In the genomic region with DNA sequence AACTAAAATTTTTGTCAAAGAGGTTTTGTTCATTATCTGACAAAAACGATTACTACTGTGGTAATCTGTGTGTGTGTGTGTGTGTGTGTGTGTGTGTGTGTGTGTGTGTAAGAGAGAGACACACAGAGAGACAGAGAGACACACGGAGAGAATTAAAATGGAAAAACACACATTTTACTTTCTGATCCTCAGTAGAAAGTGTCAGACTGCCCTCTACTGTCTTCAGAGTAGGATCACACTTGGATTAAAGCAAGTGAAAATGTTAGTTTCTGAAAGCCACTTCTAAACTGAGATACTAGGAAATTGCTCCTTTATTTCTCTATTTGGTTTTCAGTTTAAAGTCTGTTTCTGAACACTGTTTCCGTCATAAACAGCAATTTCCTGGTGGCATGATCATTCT, we compare ENCODE assay signal across 13 mouse cellular contexts. TPM values are rescaled to one million over a fixed set of nuclear protein-coding genes. Genes with fewer than 3 reads are reported as not detected.
A peak's percentile ranks its signal among the peaks of the same experiment; 100 is the strongest.
DNase-seq lines count a peak whose midpoint lies in the region; ATAC-seq and TF ChIP-seq lines count a peak whose summit lies in the region.
"Had no signal": no experiment of that assay in that cellular context is flagged by ENCODE, and none has a peak within 500 bp of the region (broad histone marks: within the 10 kb centered on the region; RNA-seq: fewer than 3 reads in every experiment).

No protein-coding gene starts in this region.

- H3K79me2 ChIP-seq in MEL (ENCODE audit: control insufficient read depth, insufficient read depth, low read length, poor library complexity): no peaks in the 10 kb centered on the region

- WGBS in forebrain, embryonic 12.5 days: 29% methylated on average over 3 of the region's 3 CpGs
- WGBS in forebrain, embryonic 10.5 days: 27% methylated on average over 3 of the region's 3 CpGs
- 38% methylated on average over 3 of the region's 3 CpGs for WGBS in kidney, embryonic 15.5 days

- H3K27ac ChIP-seq in forebrain, embryonic 12.5 days: no peak overlapping the region
- H3K27ac ChIP-seq in forebrain, embryonic 10.5 days: no peak overlapping the region
- no peak overlapping the region for H3K27ac ChIP-seq in MEL (ENCODE audit: control insufficient read depth, low read depth, low read length)
- no peak overlapping the region for H3K27ac ChIP-seq in kidney, embryonic 15.5 days
- H3K27ac ChIP-seq: embryonic facial prominence, embryonic 15.5 days; limb, embryonic 15.5 days had no signal

- no peaks in the 10 kb centered on the region for H3K4me1 ChIP-seq in forebrain, embryonic 12.5 days
- no peaks in the 10 kb centered on the region for H3K4me1 ChIP-seq in forebrain, embryonic 10.5 days
- H3K4me1 ChIP-seq in MEL (ENCODE audit: control insufficient read depth in 1 of 2, insufficient read depth in 2 of 2, low read length in 2 of 2): no peaks in the 10 kb centered on the region
- no peaks in the 10 kb centered on the region for H3K4me1 ChIP-seq in kidney, embryonic 15.5 days
- H3K4me1 ChIP-seq: embryonic facial prominence, embryonic 15.5 days; limb, embryonic 15.5 days had no signal

- H3K36me3 ChIP-seq in forebrain, embryonic 12.5 days (replicated peaks): no peaks in the 10 kb centered on the region
- H3K36me3 ChIP-seq in forebrain, embryonic 10.5 days (replicated peaks): no peaks in the 10 kb centered on the region
- no peaks in the 10 kb centered on the region; a peak in 1 of 4 replicates for H3K36me3 ChIP-seq in MEL (ENCODE audit: control insufficient read depth in 1 of 2, insufficient read depth in 2 of 2, low read length in 2 of 2)
- no peaks in the 10 kb centered on the region for H3K36me3 ChIP-seq in kidney, embryonic 15.5 days
- H3K36me3 ChIP-seq: embryonic facial prominence, embryonic 15.5 days; limb, embryonic 15.5 days had no signal

- no peak for DNase-seq in forebrain, embryonic 10.5 days (ENCODE audit: extremely low spot score, low spot score)
- peak; percentile 1 to 12 for DNase-seq in left cerebral cortex, postnatal 25 days (ENCODE audit: low spot score in 2 of 2)
- DNase-seq in left cerebral cortex, postnatal 4 days: no peak
- DNase-seq in MEL (ENCODE audit: low read depth, low spot score): peak; percentile 83
- DNase-seq in embryo, embryonic 9.5 days (ENCODE audit: extremely low spot score): peak; percentile 1
- DNase-seq: heart, postnatal 4 days had no signal

- H3K9ac ChIP-seq in forebrain, embryonic 12.5 days: no peak overlapping the region
- H3K9ac ChIP-seq in MEL (ENCODE audit: control insufficient read depth, low read depth, low read length, poor library complexity, severe bottlenecking): peak overlapping the region; percentile 60
- no peak overlapping the region for H3K9ac ChIP-seq in kidney, embryonic 15.5 days
- H3K9ac ChIP-seq: embryonic facial prominence, embryonic 15.5 days; limb, embryonic 15.5 days had no signal

- peak; percentile 98 for TF ChIP-seq RAD21 in MEL (IDR thresholded peaks at IDR 0.05; ENCODE audit: low read depth, low read length)

- intact Hi-C loops in left cerebral cortex, postnatal 25 days (cut with DNase I): loop anchor here (2.0 to 5.0 kb wide), 2 partner anchors 1316 to 1660 kb away; no protein-coding TSS in a partner anchor
- intact Hi-C loops in left cerebral cortex, postnatal 4 days (cut with DNase I): loop anchor here (5.0 to 10.0 kb wide), 2 partner anchors 1318 to 1656 kb away; no protein-coding TSS in a partner anchor

- no peak overlapping the region for H3K4me2 ChIP-seq in forebrain, embryonic 12.5 days
- H3K4me2 ChIP-seq in kidney, embryonic 15.5 days: no peak overlapping the region
- H3K4me2 ChIP-seq: embryonic facial prominence, embryonic 15.5 days; limb, embryonic 15.5 days had no signal

- H3K27me3 ChIP-seq in forebrain, embryonic 12.5 days: no peaks in the 10 kb centered on the region
- H3K27me3 ChIP-seq in forebrain, embryonic 10.5 days (ENCODE audit: poor library complexity, severe bottlenecking): no peaks in the 10 kb centered on the region
- H3K27me3 ChIP-seq in MEL (ENCODE audit: control insufficient read depth in 1 of 2, insufficient read depth in 2 of 2, low read length in 2 of 2): no peaks in the 10 kb centered on the region
- H3K27me3 ChIP-seq in kidney, embryonic 15.5 days: no peaks in the 10 kb centered on the region
- H3K27me3 ChIP-seq: embryonic facial prominence, embryonic 15.5 days; limb, embryonic 15.5 days had no signal

- TF ChIP-seq EP300 in MEL (IDR thresholded peaks at IDR 0.05; ENCODE audit: low read depth in 1 of 2, low read length in 2 of 2): peak in 1 of 2 experiments; percentile 24; a peak in 2 of 4 replicates

- TF ChIP-seq POLR2A in MEL (IDR thresholded peaks at IDR 0.05; ENCODE audit: control insufficient read depth in 1 of 2, insufficient read depth in 1 of 2, low read depth in 1 of 2, low read length in 2 of 2, poor library complexity in 1 of 2): no peak

- H3K9me3 ChIP-seq in forebrain, embryonic 12.5 days: no peaks in the 10 kb centered on the region
- H3K9me3 ChIP-seq in forebrain, embryonic 10.5 days: no peaks in the 10 kb centered on the region
- no peaks in the 10 kb centered on the region for H3K9me3 ChIP-seq in MEL (replicated peaks; ENCODE audit: insufficient read depth, low read length)
- no peaks in the 10 kb centered on the region for H3K9me3 ChIP-seq in kidney, embryonic 15.5 days (replicated peaks)
- H3K9me3 ChIP-seq: embryonic facial prominence, embryonic 15.5 days; limb, embryonic 15.5 days had no signal

- no peak overlapping the region for H3K4me3 ChIP-seq in forebrain, embryonic 12.5 days (replicated peaks)
- no peak overlapping the region for H3K4me3 ChIP-seq in forebrain, embryonic 10.5 days
- peak overlapping the region; percentile 12 to 37; a peak in 3 of 4 replicates for H3K4me3 ChIP-seq in MEL (ENCODE audit: control insufficient read depth in 1 of 2, insufficient read depth in 1 of 2, low read depth in 2 of 2, low read length in 2 of 2)
- no peak overlapping the region for H3K4me3 ChIP-seq in kidney, embryonic 15.5 days (replicated peaks)
- H3K4me3 ChIP-seq: embryonic facial prominence, embryonic 15.5 days; limb, embryonic 15.5 days had no signal

- 0 out of 2 replicates have a peak, but pooled peaks have one; percentile 49 for ATAC-seq in forebrain, embryonic 12.5 days (ENCODE audit: low FRiP score)
- ATAC-seq in megakaryocyte-erythroid progenitor cell, adult 5-6 weeks (replicated peaks; ENCODE audit: low FRiP score, low TSS enrichment, poor library complexity, severe bottlenecking): no peak
- no peak for ATAC-seq in kidney, embryonic 15.5 days (replicated peaks; ENCODE audit: low FRiP score)

- peak; percentile 37 to 94 (median 63) for TF ChIP-seq CTCF in MEL (IDR thresholded peaks at IDR 0.05 in 2 of 3, conservative IDR thresholded peaks at IDR 0.05 in 1 of 3; ENCODE audit: control insufficient read depth in 1 of 3, insufficient read depth in 1 of 3, low read depth in 2 of 3, low read length in 3 of 3, poor library complexity in 1 of 3, severe bottlenecking in 1 of 3)

TF ChIP-seq in MEL, 35 proteins besides CTCF, POLR2A, EP300 and RAD21 (continues in another document):
- TF ChIP-seq RCOR1 (IDR thresholded peaks at IDR 0.05; ENCODE audit: low read depth, low read length) (peak; percentile 43; the same call in 1 of the 2 replicates), MYC (IDR thresholded peaks at IDR 0.05; ENCODE audit: low read depth, low read length) (peak; percentile 62; the same call in 1 of the 2 replicates), UBTF (IDR thresholded peaks at IDR 0.05; ENCODE audit: borderline replicate concordance, insufficient read depth, low read depth, low read length) (no peak), ZC3H11A (IDR thresholded peaks at IDR 0.05; ENCODE audit: low read depth, low read length) (peak; percentile 98), KAT2A (conservative IDR thresholded peaks at IDR 0.05; ENCODE audit: low read depth, low read length) (no peak), ZKSCAN1 (IDR thresholded peaks at IDR 0.05; ENCODE audit: low read depth, low read length) (no peak), GATA1 (IDR thresholded peaks at IDR 0.05; ENCODE audit: low read depth, low read length) (0 out of 2 replicates have a peak, but pooled peaks have one; percentile 34), ETS1 (IDR thresholded peaks at IDR 0.05; ENCODE audit: low read depth, low read length) (no peak; the same call in 1 of the 2 replicates), BHLHE40 (IDR thresholded peaks at IDR 0.05; ENCODE audit: borderline replicate concordance, low read depth, low read length) (no peak), MEF2A (IDR thresholded peaks at IDR 0.05; ENCODE audit: extremely low read depth, insufficient replicate concordance, low read depth, low read length, poor library complexity, severe bottlenecking) (no peak), CHD2 (IDR thresholded peaks at IDR 0.05; ENCODE audit: low read length) (no peak), USF2 (IDR thresholded peaks at IDR 0.05; ENCODE audit: borderline replicate concordance in 1 of 2, insufficient read depth in 1 of 2, low read depth in 1 of 2, low read length in 2 of 2) (no peak), ELF1 (IDR thresholded peaks at IDR 0.05; ENCODE audit: low read depth, low read length) (no peak), MYB (IDR thresholded peaks at IDR 0.05; ENCODE audit: low read depth, low read length) (no peak), TCF12 (IDR thresholded peaks at IDR 0.05; ENCODE audit: low read depth, low read length) (0 out of 2 replicates have a peak, but pooled peaks have one; percentile 10), POLR2AphosphoS5 (IDR thresholded peaks at IDR 0.05; ENCODE audit: borderline replicate concordance, low read depth, low read length) (no peak), ZMIZ1 (IDR thresholded peaks at IDR 0.05; ENCODE audit: low read depth, low read length) (no peak), MAZ (IDR thresholded peaks at IDR 0.05; ENCODE audit: low read depth, low read length) (no peak), GABPA (IDR thresholded peaks at IDR 0.05; ENCODE audit: low read depth, low read length) (no peak), POLR2AphosphoS2 (IDR thresholded peaks at IDR 0.05; ENCODE audit: low read length) (no peak), TBP (IDR thresholded peaks at IDR 0.05; ENCODE audit: low read depth, low read length) (no peak), TAL1 (IDR thresholded peaks at IDR 0.05; ENCODE audit: low read length) (no peak)

RNA-seq across cellular contexts. Expression of gene Cylc1, which starts 57.3 kb away (rescaled TPM):
- polyA plus RNA-seq in forebrain, embryonic 12.5 days (2016; fragmentation: Nextera tagmentation; extraction: Ambion mirVana): not detected in 2 replicates
- not detected in 2 replicates for polyA plus RNA-seq in forebrain, embryonic 10.5 days (2016; fragmentation: Nextera tagmentation; extraction: Ambion mirVana)
- total RNA-seq in left cerebral cortex, postnatal 25 days (2021): not detected
- total RNA-seq in left cerebral cortex, postnatal 4 days (2021): not detected
- not detected in 2 replicates for total RNA-seq in MEL (2012; rRNA removed)
- not detected for polyA plus RNA-seq in MEL (2012; ENCODE audit: insufficient read depth in 1 of 2, insufficient read length in 2 of 2, low read depth in 1 of 2, low replicate concordance in 2 of 2, missing spikeins in 1 of 2)
- not detected in 2 replicates for total RNA-seq in megakaryocyte-erythroid progenitor cell, adult 5-6 weeks (2014; fragmentation: Nextera tagmentation)
- not detected in 2 replicates for total RNA-seq in megakaryocyte-erythroid progenitor cell, adult 5-6 weeks (2017)
- not detected in 2 replicates for polyA plus RNA-seq in kidney, embryonic 15.5 days (2015; fragmentation: Nextera tagmentation; extraction: Ambion mirVana)
- total RNA-seq: granulocyte monocyte progenitor cell, adult 5-6 weeks; heart, postnatal 4 days; megakaryocyte, adult 5-6 weeks had no signal
- polyA plus RNA-seq: embryonic facial prominence, embryonic 15.5 days; limb, embryonic 15.5 days had no signal

Comparison
In these comparisons a context has a peak if more than half of its experiments do, and no peak if none do; other contexts are left out.
1. DNase-seq: peak in left cerebral cortex, postnatal 25 days (2 of 2), MEL (single experiment) and embryo, embryonic 9.5 days (single experiment); none in forebrain, embryonic 10.5 days (single experiment) and left cerebral cortex, postnatal 4 days (single experiment).
2. H3K4me3 ChIP-seq: peak in MEL (2 of 2); none in forebrain, embryonic 12.5 days (single experiment), forebrain, embryonic 10.5 days (single experiment) and kidney, embryonic 15.5 days (single experiment).